Mouse (Mus musculus): ENCODE measurements around the gene Hist1h2bc.
"Not testable (repeated sequence)": the region's sequence is repeated elsewhere in the genome, so short reads cannot be mapped to it uniquely, and the experiment has no call there.

The Hist1h2bc gene

DNA sequence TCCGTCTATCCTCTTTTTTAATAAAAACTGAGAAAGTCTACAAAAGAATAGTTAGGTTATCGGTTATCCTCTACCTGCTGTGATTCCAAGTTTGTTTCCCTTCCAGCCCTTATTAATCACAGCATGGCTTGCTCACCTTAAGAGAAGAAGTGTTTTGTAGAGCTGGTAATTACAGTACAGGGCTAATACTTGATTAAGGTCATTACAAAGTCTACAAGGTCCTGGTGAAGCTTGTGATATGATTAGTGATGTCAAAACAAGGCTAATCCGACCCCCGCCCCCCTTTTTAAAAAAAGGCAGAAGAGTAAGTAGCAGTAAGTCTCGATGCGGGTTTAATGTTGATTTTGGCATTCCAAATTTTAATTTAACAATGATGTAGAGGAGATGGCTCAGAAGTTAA, 15.0 kb downstream of the Hist1h2bc start:
- DNase-seq (ENCODE audit: low read depth, low spot score), result no peak

DNA sequence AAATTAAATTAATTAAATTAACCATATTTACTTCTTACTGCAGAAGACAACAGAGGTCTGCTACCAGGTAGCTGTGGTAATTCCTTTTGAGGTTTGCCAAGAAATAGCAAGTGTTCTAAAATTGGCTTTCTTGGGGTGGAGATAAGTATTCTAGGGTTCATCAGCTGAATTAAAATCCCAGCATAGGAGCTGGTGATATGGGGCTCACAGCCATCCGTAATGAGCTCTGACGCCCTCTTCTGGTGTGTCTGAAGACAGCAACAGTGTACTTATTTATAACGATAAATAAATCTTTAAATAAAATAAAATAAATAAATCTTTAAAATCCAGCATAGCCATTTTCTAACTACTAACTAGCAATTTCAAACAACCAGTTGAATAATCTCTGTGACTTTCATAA, 15.8 kb downstream of the Hist1h2bc start:
- no peak for DNase-seq (ENCODE audit: low read depth, low spot score)

DNA sequence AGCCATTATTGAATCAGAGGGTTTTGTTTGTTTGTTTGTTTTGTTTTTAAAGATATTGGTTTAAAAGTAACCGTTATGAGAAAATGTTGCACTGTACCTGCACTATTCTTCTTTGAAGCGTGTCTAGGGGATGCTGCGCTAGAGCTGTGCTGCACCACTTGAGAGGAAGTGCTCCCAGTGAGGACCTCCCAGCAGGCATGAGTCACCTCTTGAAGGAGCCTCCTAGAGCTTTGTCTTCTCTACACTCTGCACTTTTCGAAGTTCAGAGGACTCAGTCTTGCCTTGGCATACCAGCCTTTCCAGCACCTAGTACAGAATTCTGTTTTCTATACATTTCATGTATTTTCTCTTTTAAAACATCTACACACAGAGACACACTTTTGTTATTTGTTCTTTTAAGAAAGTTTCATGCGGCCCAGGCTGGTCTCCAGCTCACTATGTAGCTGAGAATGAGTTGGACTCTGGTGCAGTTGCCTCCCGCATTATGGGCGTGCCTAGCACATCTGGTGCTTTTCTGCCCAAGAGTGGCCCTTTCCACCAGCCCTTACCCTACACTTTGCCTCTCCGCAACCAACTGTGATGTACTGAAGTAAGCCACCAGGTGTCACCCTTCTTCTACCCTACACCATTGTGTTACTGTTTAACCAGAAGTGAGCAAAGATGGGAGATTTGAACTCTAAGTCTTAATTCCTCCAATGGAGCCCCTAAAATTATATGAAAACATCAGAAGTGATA, 17.0 kb downstream of the Hist1h2bc start:
- peak; percentile 91 for DNase-seq (ENCODE audit: low read depth, low spot score)

DNA sequence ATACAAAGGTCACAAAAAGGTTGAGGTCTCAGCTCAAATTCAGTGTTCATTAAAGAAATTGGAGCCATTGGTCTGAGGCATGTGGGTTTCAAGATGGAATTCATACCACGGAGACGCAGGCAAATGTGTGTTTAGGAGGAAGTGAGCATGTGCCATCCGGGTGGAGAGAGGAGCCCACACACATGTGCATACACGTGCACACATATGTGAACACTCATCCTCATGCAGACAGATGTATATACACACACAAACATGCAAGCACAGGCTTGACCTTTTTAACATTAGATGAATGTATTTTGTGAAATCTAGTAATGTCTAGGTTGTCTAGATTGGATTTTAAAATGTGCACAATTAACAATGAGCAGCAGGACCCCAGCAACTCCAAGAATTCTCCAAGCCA, 18.2 kb downstream of the Hist1h2bc start:
- DNase-seq (ENCODE audit: low read depth, low spot score), result no peak

DNA sequence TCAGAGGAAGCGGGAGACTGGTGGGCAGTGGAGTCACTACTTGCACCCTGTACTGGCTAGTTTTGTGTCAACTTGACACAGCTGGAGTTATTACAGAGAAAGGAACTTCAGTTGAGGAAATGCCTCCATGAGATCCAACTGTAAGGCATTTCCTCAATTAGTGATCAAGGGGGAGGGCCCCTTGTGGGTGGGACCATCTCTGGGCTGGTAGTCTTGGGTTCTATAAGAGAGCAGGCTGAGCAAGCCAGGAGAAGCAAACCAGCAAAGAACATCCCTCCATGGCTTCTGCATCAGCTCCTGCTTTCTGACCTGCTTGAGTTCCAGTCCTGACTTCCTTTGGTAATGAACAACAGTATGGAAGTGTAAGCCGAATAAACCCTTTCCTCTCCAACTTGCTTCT, 18.8 kb downstream of the Hist1h2bc start:
- not testable (repeated sequence) for DNase-seq (ENCODE audit: low read depth, low spot score)

DNA sequence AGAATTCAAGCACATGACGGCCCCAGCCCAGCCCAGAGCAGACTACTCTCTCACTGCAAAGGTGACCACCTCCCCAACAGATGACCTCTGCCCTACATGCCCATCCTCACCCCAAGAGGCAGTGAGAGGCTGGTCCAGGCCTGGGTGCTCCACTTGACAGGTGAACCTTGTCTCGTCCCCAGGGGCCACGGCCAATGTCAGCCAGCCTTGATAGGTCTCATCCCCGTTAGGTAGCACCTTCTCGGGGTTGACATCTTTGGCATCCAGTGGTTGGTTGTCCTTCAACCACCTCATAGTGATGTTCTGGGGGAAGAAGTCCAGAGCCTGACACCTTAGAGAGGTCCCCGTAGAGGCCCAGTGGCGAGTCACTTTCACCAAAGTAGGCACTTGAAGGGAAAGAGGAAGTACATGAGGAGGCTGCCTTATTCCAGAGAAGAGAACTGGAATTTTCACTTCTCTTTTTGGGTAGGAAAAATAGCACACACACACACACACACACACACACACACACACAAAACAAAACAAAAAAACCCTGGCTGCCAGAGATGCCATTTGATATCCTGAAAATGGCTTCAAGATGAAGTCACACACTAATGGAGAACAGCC, 21.9 kb downstream of the Hist1h2bc start:
- no peak for DNase-seq (ENCODE audit: low read depth, low spot score)

DNA sequence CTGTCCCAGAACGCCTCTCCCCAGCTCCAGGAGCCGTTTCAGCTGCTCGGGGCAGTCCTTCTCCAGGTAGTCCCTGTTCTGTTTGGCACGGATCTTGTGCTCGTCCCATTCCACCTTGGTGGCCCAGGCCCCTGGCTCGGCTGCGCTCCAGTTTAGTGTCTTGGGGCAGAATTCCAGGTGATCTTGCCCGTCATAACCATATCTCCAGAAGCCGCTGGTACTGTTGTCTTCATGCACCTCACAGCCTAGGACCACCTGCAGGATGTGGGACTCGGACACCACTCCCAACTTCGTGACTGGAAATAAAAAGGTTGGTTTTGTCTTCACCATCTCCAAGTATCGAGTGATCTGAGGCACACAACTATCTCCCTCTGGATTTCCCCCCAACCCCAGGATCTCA, 22.8 kb downstream of the Hist1h2bc start:
- no peak for DNase-seq (ENCODE audit: low read depth, low spot score)

DNA sequence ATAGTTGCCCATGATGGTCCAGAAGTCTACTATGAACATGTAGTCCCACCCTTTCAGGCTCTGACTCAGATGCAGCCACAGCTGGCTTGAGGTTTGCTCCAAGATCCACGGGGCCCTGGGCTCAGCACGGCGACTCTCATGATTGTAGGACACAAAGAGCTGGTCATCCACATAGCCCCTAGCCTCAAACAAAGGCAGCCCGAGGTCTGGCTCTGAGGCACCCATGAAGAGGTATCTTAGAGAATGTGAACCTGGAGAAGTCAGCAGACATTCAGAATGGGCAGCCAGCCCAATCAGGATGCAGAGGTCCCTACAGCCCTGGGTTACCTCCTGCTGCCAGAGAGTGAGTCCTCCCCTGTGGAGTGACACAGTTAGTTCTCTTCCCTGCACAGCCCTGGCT, 24.0 kb downstream of the Hist1h2bc start:
- DNase-seq (ENCODE audit: low read depth, low spot score), result no peak

DNA sequence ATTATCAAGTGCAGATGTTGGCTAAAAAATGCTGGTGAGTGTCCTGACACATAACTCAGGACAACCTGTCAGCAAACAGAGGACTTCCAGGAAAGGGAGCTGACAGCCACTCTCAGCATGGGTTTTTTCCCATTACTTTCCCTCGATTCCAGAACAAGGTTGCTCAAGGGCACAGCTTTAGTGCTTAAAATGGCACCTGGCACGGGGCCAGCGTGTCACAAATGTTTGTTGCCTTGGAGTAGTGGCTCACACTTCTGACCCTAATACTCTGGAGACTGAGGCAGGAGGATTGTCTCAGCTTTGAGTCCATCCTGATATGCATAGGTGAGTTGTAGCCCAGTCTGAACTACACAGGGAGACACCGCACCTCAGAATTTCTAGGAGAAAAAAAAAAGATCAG, 24.7 kb downstream of the Hist1h2bc start:
- DNase-seq (ENCODE audit: low read depth, low spot score), result no peak

DNA sequence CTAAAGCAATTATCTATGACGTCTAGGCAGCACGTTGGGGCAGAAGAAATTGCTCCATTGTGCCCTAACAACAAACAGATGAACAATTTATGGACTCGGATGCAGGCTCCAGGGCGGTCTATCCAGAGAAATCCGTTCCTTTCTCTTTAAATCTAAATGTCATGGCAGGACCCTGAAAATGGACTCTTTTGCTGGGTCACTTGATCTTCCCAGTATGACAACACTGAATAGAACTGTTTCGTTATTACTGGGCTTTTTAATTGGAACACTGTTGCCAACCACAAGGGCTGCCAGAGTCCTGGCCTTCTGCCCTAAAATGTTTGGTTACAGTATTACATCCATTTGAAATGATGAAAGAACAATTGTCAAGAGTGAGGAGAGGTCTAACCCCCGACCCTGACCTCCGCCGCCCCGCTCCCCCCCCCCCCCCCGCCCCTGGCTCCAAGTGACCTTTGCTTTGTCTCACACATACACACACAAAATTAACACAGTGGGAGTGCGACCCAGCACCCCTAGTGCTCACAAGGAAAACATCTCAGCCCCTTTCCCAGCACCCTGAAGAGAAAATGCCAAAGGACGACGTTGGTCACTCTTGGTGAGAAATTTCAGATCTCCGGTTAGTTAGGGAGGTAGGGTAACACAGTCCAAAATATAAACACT, 25.8 kb downstream of the Hist1h2bc start:
- DNase-seq (ENCODE audit: low read depth, low spot score), result no peak

DNA sequence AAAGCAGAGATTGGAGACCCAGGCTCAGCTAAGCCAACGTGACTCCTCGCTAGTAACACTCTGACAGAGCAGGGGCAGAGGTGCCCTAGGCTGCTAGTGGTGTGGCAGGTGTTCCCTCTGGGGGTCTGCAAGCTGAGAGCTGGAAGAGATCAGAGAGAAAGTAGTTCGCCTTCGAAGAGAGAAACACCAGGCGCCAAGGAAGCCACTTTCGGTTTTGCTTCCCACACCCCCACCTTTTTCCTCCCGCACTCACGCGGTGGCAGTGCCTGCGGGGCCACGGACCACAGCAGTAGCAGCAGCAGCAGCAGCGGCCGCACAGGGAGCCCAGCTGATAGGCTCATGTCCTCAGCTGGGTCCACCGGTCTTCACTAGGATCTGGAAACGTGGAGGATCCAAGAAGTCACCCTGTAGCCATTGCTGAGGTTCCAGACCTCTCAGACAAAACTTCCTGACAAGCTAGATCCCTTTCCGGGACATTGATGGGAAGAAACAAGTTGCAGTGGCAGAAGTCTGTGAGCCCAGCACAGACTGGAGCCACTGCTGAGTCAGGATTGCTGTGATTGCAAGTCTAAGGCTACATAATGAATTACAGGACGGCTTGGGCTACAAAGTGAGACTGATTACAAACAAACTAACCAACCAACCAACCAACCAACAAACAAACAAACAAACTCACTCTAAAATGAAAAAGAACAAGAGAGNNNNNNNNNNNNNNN, 26.5 kb downstream of the Hist1h2bc start, which contains the start of gene Hfe:
TSS of gene Hfe (minus strand) at position 481 of the 716 bp plus-strand sequence.
- DNase-seq (ENCODE audit: low read depth, low spot score), result peak; percentile 58

DNA sequence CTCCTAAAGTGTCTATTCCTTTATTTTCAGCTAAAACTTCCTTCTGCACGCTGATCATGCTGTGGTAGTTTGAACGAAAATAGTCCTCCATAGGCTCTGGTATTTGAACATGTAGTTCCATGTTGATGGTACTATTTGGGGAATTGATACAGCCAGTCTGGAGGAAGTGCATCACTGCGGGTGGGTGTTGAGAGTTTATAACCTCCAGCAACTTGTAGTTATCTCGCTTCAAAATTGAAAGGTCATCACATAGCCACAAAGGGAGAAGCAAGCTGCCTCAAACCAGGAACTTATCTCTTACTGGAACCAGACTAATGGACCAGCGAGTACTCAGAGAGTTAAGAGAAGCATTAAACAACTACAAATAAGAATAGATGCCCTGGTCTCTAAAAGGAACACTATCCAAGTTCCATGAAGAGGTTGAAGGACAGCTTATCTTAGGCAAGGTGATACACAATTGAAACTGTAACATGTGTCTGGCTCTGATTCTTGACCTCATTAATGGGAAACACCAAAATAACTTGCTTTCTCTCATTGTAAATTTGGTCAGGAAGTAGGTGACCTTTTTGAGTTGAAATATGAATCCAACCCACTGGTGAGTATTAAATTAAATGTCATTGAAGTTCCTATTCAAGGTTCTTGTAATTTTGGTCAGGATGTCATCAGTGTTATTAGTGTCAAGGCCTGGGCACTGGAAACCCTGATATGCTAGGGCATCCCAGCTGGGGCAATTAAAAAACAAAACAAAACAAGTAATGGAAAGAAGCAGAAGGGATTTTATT, 32.5 kb downstream of the Hist1h2bc start:
- no peak for DNase-seq (ENCODE audit: low read depth, low spot score)

DNA sequence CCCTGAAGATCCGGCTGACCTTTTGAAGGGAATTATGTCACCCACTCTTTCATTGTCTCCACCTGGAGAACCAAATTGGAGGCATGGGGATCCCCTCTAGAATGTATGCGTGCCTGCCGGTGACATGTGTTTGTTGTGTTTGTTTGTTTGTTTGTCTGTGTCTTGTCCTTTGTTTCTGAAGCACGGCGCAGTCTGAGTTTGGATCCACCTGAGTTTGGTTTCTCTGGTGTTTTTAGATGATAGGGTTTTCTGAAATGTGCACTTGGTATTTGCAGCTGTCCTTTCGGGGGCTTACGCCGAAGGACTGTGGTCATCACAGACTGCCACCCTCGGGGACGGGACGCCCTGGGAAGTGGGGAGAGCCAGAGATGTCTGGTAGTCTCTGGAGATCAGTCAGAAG, 33.2 kb downstream of the Hist1h2bc start:
- no peak for DNase-seq (ENCODE audit: low read depth, low spot score)

DNA sequence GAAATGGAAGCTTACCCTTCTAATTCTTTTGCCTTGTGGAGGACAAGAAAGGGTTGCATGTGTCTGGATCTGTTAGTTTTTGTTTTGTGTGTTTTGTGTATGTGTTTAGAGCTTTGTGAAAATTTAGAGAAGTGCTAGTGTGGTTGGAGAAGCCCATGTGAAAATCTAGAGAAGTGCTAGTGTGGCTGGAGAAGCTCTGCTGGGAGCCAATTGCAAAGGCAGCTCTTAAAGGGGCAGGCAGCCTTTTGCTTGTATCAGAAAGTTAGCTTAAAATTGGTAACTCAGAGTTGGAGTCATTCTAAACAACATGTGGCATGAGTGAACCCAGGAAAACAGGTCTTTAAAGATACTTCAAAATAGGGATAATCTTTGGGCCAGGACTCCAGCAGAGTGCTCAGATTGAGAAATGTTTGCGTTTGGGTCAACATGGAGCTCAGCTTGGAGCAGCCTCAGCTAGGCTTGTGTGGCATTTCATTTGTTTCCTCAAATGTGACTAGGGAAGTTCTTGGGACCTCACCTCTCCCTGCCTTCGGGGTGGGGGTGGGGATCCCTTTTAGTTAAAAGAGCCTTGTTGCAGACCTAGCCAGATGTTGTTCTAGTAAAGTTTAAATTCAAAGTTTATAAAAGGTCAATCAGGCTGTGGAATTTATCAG, 33.7 kb downstream of the Hist1h2bc start:
- not testable (repeated sequence) for DNase-seq (ENCODE audit: low read depth, low spot score)

DNA sequence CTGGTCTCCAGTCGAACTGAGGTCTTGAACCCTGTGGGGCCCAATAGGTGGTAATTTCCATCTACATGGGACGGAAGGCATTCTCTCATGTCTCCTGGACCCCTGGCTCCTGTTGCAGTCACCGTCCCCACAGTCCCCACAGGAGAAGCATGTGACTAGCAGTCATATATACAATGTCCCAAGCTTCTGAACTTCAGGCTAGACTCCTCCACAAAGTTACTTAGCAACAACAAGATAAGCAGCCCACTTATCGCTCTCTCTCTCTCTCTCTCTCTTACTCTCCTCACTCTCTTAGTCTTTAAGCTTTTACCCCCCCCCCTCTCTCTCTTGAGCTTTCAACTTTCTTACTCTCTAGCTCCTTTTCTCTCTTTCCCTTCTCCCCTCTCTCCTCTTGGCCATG, 40.2 kb downstream of the Hist1h2bc start:
- DNase-seq (ENCODE audit: low read depth, low spot score), result no peak

DNA sequence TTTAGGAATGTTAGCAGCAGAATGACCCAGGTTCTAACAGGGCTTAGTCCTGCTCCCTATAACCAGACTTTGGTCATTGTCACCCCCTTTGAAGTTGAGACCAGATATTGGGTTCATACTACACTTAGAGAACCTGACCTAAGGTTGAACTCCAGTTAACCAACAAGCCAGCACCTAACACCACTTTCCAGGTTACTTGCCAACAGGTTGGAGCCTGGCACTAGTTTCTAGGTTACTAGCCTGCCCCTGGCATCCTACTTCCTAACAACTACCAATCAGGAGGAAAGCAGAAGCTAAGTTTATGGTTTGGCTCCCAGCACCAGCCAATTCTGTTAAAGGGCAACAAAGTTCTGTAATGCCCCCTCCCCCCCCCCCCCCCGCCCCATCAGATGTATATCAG, 41.2 kb downstream of the Hist1h2bc start:
- DNase-seq (ENCODE audit: low read depth, low spot score), result no peak

DNA sequence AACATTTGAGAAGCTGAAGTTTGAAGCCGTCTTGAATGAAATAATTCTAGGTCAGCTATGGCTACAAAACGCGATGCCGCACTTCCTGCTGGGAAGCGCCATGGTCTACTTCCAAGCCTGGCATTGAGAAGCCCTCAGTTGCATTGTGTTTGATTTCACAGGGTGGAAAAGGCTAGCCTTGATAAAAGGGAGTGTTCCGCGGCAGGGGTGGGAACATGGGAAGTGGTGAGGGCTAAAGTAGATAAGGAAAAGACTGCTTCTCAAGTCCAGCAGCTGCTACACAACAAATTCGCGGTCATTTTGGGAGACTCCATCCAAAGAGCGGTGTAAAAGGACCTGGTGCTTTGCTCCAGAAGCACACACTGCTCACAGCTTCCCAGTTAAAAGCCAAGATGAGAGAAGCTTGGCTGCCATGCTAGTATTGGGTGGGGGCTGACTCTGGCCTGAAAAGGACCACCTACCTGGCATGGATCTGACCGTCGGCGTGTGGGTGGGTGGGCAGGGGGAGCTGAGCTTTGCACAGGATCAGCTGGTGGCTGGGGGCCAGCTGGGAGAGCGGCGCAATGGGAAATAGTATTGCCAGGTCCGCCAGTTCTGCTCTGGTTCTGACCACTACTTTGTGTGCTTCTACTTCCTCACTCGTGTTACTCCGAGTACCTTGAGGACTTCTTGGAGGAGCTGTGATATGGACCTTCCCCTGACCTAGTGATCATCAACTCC, 44.6 kb downstream of the Hist1h2bc start:
- no peak for DNase-seq (ENCODE audit: low read depth, low spot score)

DNA sequence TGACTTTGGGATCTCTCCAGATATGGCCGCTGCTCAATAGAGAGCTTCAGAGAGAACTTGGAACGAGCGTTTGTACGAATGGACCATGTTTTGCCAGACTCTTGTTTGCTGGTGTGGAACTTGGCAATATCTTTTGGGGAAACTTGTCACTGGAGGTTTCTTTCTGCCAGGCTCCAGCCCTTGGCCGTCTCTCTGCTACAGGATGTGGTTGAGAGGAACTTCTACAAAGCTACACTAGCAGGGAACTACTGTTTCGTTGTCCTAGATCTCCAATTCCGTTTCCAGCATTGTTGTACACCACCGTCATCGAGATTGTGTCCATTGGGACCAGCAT, 45.2 kb downstream of the Hist1h2bc start:
- DNase-seq (ENCODE audit: low read depth, low spot score), result no peak

DNA sequence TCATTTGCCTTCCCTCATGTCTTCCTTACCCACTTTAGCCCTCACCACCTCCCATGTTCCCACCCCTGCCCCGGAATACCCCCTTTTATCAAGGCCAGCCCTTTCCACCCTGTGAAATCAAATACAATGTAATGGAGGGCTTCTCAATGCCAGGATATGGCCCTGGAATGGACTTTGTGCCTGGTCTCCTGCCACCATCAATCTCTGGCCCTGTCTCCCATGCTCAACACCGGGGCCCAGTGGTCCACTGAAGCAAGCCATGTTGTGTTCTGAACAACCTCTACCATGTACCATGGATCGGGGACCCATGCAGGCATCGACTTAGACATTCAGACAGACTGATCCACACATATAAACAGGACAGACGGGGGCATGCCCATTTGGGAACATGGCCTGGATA, 45.7 kb downstream of the Hist1h2bc start:
- no peak for DNase-seq (ENCODE audit: low read depth, low spot score)

DNA sequence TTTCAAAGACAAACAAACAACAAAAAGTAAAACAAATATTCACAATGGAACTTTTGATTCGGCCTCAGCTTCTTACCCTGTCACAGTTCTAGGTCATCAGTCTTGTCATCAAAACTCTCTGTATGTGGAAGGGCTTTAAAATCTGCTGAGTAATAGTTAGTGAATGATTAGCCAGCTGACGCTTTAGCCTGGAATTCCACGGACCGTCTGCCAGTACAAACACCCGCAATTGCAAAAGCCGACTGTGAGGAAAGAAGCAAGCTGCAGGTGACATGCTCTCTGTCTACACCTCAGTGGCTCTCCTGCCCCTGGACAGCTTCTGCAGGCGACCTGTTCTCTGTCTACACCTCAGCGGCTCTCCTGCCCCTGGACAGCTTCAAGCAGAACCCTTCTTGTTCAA, 46.5 kb downstream of the Hist1h2bc start:
- DNase-seq (ENCODE audit: low read depth, low spot score), result no peak

Measured in ZHBTc4 (cell line).